Mouse (Mus musculus) thymus, postnatal 14 days (tissue): Measurements from ENCODE around the gene Sele.
"Not testable (repeated sequence)": the region's sequence is repeated elsewhere in the genome, so short reads cannot be mapped to it uniquely, and the experiment has no call there.

Experiments
- DNase-seq: peaks from one replicate; pipeline ENCODE4 v3.0.0; 2021

Sele gene

GRCm38 (mm10) chr1:164047934-164048333, at the start of gene Sele:
TSS of gene Sele (plus strand) at chr1:164048234.
- no peak for DNase-seq

- DNase-seq, result no peak
Observed at GRCm38 (mm10) chr1:164001831-164002452, 46.1 kb upstream of the Sele start.

GRCm38 (mm10) chr1:164004311-164004710, 43.7 kb upstream of the Sele start:
- DNase-seq, result no peak

- peak; percentile 60 for DNase-seq
Observed at GRCm38 (mm10) chr1:164009235-164009634, 38.8 kb upstream of the Sele start.

GRCm38 (mm10) chr1:164014616-164015015, 33.4 kb upstream of the Sele start:
- DNase-seq, result no peak

- DNase-seq, result no peak
Observed at GRCm38 (mm10) chr1:164018221-164018896, 29.7 kb upstream of the Sele start.

- DNase-seq, result no peak
Observed at GRCm38 (mm10) chr1:164019789-164020188, 28.2 kb upstream of the Sele start.

- DNase-seq, result not testable (repeated sequence)
Observed at GRCm38 (mm10) chr1:164020746-164021145, 27.3 kb upstream of the Sele start.

GRCm38 (mm10) chr1:164022106-164022505, 25.9 kb upstream of the Sele start:
- not testable (repeated sequence) for DNase-seq

- DNase-seq, result no peak
Observed at GRCm38 (mm10) chr1:164025685-164026084, 22.3 kb upstream of the Sele start.

GRCm38 (mm10) chr1:164027416-164027815, 20.6 kb upstream of the Sele start:
- peak; percentile 51 for DNase-seq

GRCm38 (mm10) chr1:164040385-164041135, 7.5 kb upstream of the Sele start:
- no peak for DNase-seq

GRCm38 (mm10) chr1:164043549-164043948, 4.5 kb upstream of the Sele start:
- DNase-seq, result no peak

GRCm38 (mm10) chr1:164053561-164053960, 5.5 kb downstream of the Sele start:
- no peak for DNase-seq

GRCm38 (mm10) chr1:164054800-164055199, 6.8 kb downstream of the Sele start:
- DNase-seq, result no peak

- DNase-seq, result no peak
Observed at GRCm38 (mm10) chr1:164060071-164060470, 12.0 kb downstream of the Sele start.

GRCm38 (mm10) chr1:164061278-164061677, 13.2 kb downstream of the Sele start:
- DNase-seq, result peak; percentile 69

- peak; percentile 86 for DNase-seq
Observed at GRCm38 (mm10) chr1:164061925-164062324, 13.9 kb downstream of the Sele start, which contains the start of gene Sell. TSS of gene Sell (plus strand) at chr1:164061982.

GRCm38 (mm10) chr1:164062856-164063255, 14.8 kb downstream of the Sele start:
- no peak for DNase-seq

GRCm38 (mm10) chr1:164063745-164064144, 15.7 kb downstream of the Sele start:
- peak; percentile 64 for DNase-seq

- no peak for DNase-seq
Observed at GRCm38 (mm10) chr1:164069261-164069660, 21.2 kb downstream of the Sele start.

GRCm38 (mm10) chr1:164070461-164070860, 22.4 kb downstream of the Sele start:
- DNase-seq, result no peak

GRCm38 (mm10) chr1:164071111-164071510, 23.1 kb downstream of the Sele start:
- DNase-seq, result peak; percentile 79

- DNase-seq, result peak; percentile 52
Observed at GRCm38 (mm10) chr1:164072001-164072400, 24.0 kb downstream of the Sele start.
